Mouse (Mus musculus) E14TG2a.4 (cell line): ENCODE measurements around the gene 4930469K13Rik.

Experiments used
- H3K27me3 ChIP-seq: 2 replicates; pipeline ENCODE4 v1.6.1; 2014; ENCODE audit warnings: low read length, control low read depth; ENCODE audit not compliant: insufficient read depth
- H3K36me3 ChIP-seq: 2 replicates; pipeline ENCODE4 v1.6.1; 2014; ENCODE audit warnings: low read length, control low read depth; ENCODE audit not compliant: insufficient read depth
- H3K4me1 ChIP-seq: replicated peaks from 2 replicates; pipeline ENCODE4 v1.6.1; 2014; ENCODE audit warnings: low read depth, low read length, control low read depth
- H3K4me3 ChIP-seq: replicated peaks from 2 replicates; pipeline ENCODE4 v1.5.1; 2014; ENCODE audit warnings: mild to moderate bottlenecking, low read length
- H3K9me3 ChIP-seq: 2 replicates; pipeline ENCODE4 v1.6.1; 2014; ENCODE audit warnings: low read length, control low read depth
- CTCF ChIP-seq: conservative IDR thresholded peaks from 2 replicates; pipeline ENCODE4 v1.5.1; 2014; ENCODE audit warnings: low read length
- NANOG ChIP-seq: IDR thresholded peaks from 2 replicates; pipeline ENCODE4 v1.6.1; 2014; ENCODE audit warnings: borderline replicate concordance, low read length, mixed read lengths
- POU5F1 ChIP-seq: IDR thresholded peaks from 2 replicates; pipeline ENCODE4 v1.6.1; 2014; ENCODE audit warnings: low read length, borderline replicate concordance

Gene 4930469K13Rik

GRCm38 (mm10) chr11:34072309-34072708 lies 26.0 kb downstream of the 4930469K13Rik start:
- Histone ChIP-seq H3K4me1 (peaks cover 19% of the 10 kb centered on the region), H3K4me3 (no peak overlapping the region), H3K9me3 (no peaks in the 10 kb centered on the region), H3K36me3 (no peaks in the 10 kb centered on the region), H3K27me3 (peaks cover 20% of the 10 kb centered on the region)
- TF ChIP-seq POU5F1 (no peak), NANOG (no peak), CTCF (no peak)

DNA sequence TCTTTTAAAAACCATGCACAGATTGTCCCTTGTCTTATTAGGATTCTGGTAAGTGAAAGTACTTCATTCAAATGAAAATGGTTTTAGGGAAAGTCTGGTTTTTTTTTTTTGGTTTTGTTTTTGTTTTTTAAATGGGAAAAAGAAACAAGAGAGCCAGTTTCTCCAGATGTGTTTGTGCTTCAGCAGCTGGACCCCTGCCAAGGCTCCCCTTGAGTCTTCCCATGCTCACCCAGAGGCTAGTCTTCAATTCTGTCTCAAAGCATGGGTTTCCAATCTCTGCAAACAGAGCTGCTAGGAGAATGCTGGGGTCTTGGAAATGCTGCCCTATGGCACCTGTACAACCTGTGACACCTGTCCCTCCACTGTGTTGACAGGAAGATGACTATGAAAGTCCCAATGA lies 27.8 kb downstream of the 4930469K13Rik start:
- peaks cover 19% of the 10 kb centered on the region for H3K4me1 ChIP-seq
- H3K36me3 ChIP-seq: no peaks in the 10 kb centered on the region
- H3K4me3 ChIP-seq: no peak overlapping the region
- TF ChIP-seq CTCF (no peak), POU5F1 (no peak), NANOG (no peak)
- H3K9me3 ChIP-seq: no peaks in the 10 kb centered on the region
- peaks cover 20% of the 10 kb centered on the region for H3K27me3 ChIP-seq

DNA sequence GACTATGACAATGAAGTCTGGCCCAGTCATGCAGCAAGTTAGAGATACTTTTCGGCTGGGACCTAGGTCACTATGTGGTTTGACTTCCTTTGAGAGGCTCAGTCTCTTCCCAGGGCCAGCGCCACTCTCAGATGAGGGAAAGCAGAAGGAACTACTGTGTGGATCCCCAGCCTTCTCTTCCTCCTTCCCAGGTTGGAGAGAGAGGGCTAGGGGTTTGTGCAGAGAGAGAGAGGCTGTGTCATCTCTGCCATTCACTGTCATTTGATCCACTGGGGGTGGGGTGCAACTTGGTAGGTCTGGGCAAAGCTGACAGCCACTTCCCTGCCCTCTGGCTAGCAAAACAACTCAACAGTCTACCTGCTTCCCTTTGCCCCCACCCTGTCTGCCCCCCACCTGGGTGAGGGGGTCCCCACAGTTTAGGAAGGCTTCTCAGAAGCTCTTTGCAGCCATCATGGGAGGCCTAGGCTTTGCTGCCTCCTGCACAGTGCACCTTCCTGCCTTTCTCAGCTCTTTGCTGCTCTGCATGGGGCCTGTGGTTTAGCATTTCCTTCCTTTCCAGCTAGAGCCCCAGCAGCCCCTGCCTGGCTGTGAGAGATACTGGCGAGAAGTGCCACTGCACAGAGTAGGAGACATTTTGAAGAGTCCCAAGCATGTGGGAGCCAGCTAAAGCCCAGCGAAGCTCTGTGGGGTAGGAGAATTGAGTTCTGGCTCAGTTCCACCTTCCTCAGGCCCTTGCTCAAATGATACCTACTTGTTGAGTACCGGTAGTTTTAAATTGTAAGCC lies 34.5 kb downstream of the 4930469K13Rik start:
- no peaks in the 10 kb centered on the region; the same call in 1 of the 2 replicates for H3K27me3 ChIP-seq
- peaks cover 10% of the 10 kb centered on the region for H3K4me1 ChIP-seq
- TF ChIP-seq NANOG (no peak), CTCF (no peak), POU5F1 (no peak)
- H3K9me3 ChIP-seq: 0 out of 2 replicates have a peak, but pooled peaks cover 9% of the 10 kb centered on the region
- no peak overlapping the region for H3K4me3 ChIP-seq
- no peaks in the 10 kb centered on the region for H3K36me3 ChIP-seq

GRCm38 (mm10) chr11:34063257-34063656 lies 35.1 kb downstream of the 4930469K13Rik start:
- Histone ChIP-seq H3K9me3 (0 out of 2 replicates have a peak, but pooled peaks cover 9% of the 10 kb centered on the region), H3K36me3 (no peaks in the 10 kb centered on the region), H3K4me3 (no peak overlapping the region), H3K27me3 (no peaks in the 10 kb centered on the region; the same call in 1 of the 2 replicates), H3K4me1 (peaks cover 10% of the 10 kb centered on the region)
- TF ChIP-seq CTCF (no peak), NANOG (no peak)

- Histone ChIP-seq H3K9me3 (0 out of 2 replicates have a peak, but pooled peaks cover 9% of the 10 kb centered on the region), H3K36me3 (no peaks in the 10 kb centered on the region), H3K27me3 (no peaks in the 10 kb centered on the region; the same call in 1 of the 2 replicates), H3K4me1 (peaks cover 10% of the 10 kb centered on the region), H3K4me3 (no peak overlapping the region)
- TF ChIP-seq NANOG (no peak), POU5F1 (no peak), CTCF (no peak)
These were observed 36.6 kb downstream of the 4930469K13Rik start for GRCm38 (mm10) chr11:34061740-34062139.

- H3K9me3 ChIP-seq: 0 out of 2 replicates have a peak, but pooled peaks cover 9% of the 10 kb centered on the region
- no peaks in the 10 kb centered on the region for H3K36me3 ChIP-seq
- no peak for TF ChIP-seq NANOG
- TF ChIP-seq CTCF: no peak
- peaks cover 5% of the 10 kb centered on the region for H3K4me1 ChIP-seq
- no peaks in the 10 kb centered on the region; the same call in 1 of the 2 replicates for H3K27me3 ChIP-seq
- no peak overlapping the region for H3K4me3 ChIP-seq
These were observed 39.4 kb downstream of the 4930469K13Rik start for GRCm38 (mm10) chr11:34058960-34059359.

GRCm38 (mm10) chr11:34058332-34058731 lies 40.0 kb downstream of the 4930469K13Rik start:
- H3K36me3 ChIP-seq: no peaks in the 10 kb centered on the region
- no peaks in the 10 kb centered on the region; the same call in 1 of the 2 replicates for H3K27me3 ChIP-seq
- no peak for TF ChIP-seq POU5F1
- TF ChIP-seq NANOG: no peak
- TF ChIP-seq CTCF: no peak
- no peak overlapping the region for H3K4me3 ChIP-seq
- H3K9me3 ChIP-seq: 0 out of 2 replicates have a peak, but pooled peaks cover 9% of the 10 kb centered on the region
- H3K4me1 ChIP-seq: no peaks in the 10 kb centered on the region

GRCm38 (mm10) chr11:34056715-34057114 lies 41.6 kb downstream of the 4930469K13Rik start:
- TF ChIP-seq CTCF (no peak), POU5F1 (no peak), NANOG (no peak)
- H3K27me3 ChIP-seq: no peaks in the 10 kb centered on the region; the same call in 1 of the 2 replicates
- no peak overlapping the region for H3K4me3 ChIP-seq
- H3K4me1 ChIP-seq: no peaks in the 10 kb centered on the region
- no peaks in the 10 kb centered on the region for H3K9me3 ChIP-seq
- no peaks in the 10 kb centered on the region for H3K36me3 ChIP-seq
